Mouse (Mus musculus) forebrain, postnatal 0 days (tissue): ENCODE measurements around the gene Hes5. TPM values are rescaled to one million over a fixed set of nuclear protein-coding genes. Genes with fewer than 3 reads are reported as not detected.

ENCODE experiments used
- ATAC-seq: fragments of 200-750 bp; cut with Nextera tagmentation; 2 replicates; pipeline ENCODE4 v1.8.0; 2017; ENCODE audit warnings: mild to moderate bottlenecking, moderate library complexity
- DNase-seq: peaks from one replicate; pipeline ENCODE4 v3.0.0-alpha.2; 2015
- H3K27ac ChIP-seq: fragments of 300-500 bp; sonication (generic); 2 replicates; pipeline ENCODE4 v1.5.1; 2014; ENCODE audit warnings: low read depth, mild to moderate bottlenecking, antibody characterized with exemption, low read length, moderate library complexity, mixed read lengths
- H3K27me3 ChIP-seq: fragments of 300-500 bp; sonication (generic); 2 replicates; pipeline ENCODE4 v1.6.1; 2014; ENCODE audit warnings: mild to moderate bottlenecking, low read length, mixed read lengths; ENCODE audit not compliant: insufficient read depth
- H3K36me3 ChIP-seq: fragments of 300-500 bp; sonication (generic); 2 replicates; pipeline ENCODE4 v1.6.1; 2014; ENCODE audit warnings: mild to moderate bottlenecking, moderate library complexity; ENCODE audit not compliant: insufficient read depth
- H3K4me1 ChIP-seq: fragments of 300-500 bp; sonication (generic); 2 replicates; pipeline ENCODE4 v1.6.1; 2014; ENCODE audit warnings: antibody characterized with exemption; ENCODE audit not compliant: insufficient read depth
- H3K4me2 ChIP-seq: fragments of 300-500 bp; sonication (generic); 2 replicates; pipeline ENCODE4 v1.6.1; 2014; ENCODE audit warnings: low read depth, mild to moderate bottlenecking, moderate library complexity
- H3K4me3 ChIP-seq: fragments of 300-500 bp; sonication (generic); 2 replicates; pipeline ENCODE4 v1.5.1; 2014; ENCODE audit warnings: low read depth, low read length, mixed read lengths
- H3K9ac ChIP-seq: fragments of 300-500 bp; sonication (generic); 2 replicates; pipeline ENCODE4 v1.6.1; 2014; ENCODE audit warnings: mild to moderate bottlenecking
- H3K9me3 ChIP-seq: fragments of 300-500 bp; sonication (generic); 2 replicates; pipeline ENCODE4 v1.6.1; 2016; ENCODE audit warnings: low read length
- CTCF ChIP-seq: sonication (generic); IDR thresholded peaks from 2 replicates; pipeline ENCODE4 v1.5.1; 2016; ENCODE audit warnings: antibody characterized with exemption, control low read depth, low read depth
- WGBS: fragments of 180-500 bp; shearing (Covaris S2); extraction: QIAGEN DNeasy Blood & Tissue Kit; methylation state at CpG from one replicate; pipeline ENCODE4 v1.1.7; 2014; 5-methylcytosine and 5-hydroxymethylcytosine counted together
- polyA plus RNA-seq: library from polyadenylated mRNA; unstranded; fragments of >200 nt; fragmentation: Nextera tagmentation; extraction: Ambion mirVana; gene quantifications from 2 replicates; pipeline ENCODE4 v1.2.1, GENCODE M21; 2015
- total RNA-seq: library from RNA; depleted of rRNA; stranded (reverse); fragments of >200 nt; gene quantifications from 2 replicates; pipeline ENCODE4 v1.2.3, GENCODE M21; 2014

The Hes5 gene
- total and polyA plus RNA-seq, 2 experiments from 2014 or later, result 100 to 120 TPM

DNA sequence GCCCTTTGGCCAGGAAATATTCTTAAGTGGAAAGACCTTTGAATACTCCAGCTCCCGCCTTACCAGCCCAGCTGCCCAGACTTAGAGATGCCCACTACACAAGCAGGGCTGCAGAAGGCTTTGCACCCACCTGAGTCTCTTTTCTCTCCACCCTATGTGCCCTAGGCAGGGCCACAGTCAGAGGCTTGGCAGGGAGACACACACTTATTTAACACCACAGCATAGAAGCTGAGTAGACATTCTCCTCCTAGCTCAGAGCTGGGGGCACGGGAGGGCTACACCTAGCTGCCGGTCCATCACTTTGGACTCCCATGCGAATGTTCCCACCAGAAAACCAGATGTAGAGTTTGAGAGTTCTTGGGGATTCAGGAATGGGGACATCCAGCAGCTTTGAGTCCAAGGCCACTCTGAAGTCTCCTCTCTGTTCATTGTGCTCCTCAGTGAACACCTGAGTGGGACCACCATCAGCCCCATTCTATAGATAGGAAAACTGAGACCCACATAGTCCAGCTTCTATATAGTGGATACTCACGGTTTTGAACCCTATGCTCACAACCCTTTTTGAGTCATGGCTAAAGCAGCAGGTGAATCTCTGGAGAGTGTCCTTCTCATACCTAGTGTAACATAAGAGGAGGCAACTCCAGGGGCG lies 11.7 kb upstream of the Hes5 start:
- DNase-seq (no peak), ATAC-seq (no peak)
- H3K9ac ChIP-seq, result no peak overlapping the region
- H3K4me1 ChIP-seq, result peaks cover 10% of the 10 kb centered on the region; the same call in 1 of the 2 replicates
- H3K4me2 ChIP-seq, result peak overlapping the region; percentile 39; the same call in 1 of the 2 replicates
- no peaks in the 10 kb centered on the region for H3K9me3 ChIP-seq
- WGBS, result 35% methylated on average over 6 of the region's 6 CpGs
- no peak overlapping the region for H3K27ac ChIP-seq
- H3K27me3 ChIP-seq, result no peaks in the 10 kb centered on the region
- H3K36me3 ChIP-seq, result no peaks in the 10 kb centered on the region
- no peak for TF ChIP-seq CTCF
- no peak overlapping the region for H3K4me3 ChIP-seq

DNA sequence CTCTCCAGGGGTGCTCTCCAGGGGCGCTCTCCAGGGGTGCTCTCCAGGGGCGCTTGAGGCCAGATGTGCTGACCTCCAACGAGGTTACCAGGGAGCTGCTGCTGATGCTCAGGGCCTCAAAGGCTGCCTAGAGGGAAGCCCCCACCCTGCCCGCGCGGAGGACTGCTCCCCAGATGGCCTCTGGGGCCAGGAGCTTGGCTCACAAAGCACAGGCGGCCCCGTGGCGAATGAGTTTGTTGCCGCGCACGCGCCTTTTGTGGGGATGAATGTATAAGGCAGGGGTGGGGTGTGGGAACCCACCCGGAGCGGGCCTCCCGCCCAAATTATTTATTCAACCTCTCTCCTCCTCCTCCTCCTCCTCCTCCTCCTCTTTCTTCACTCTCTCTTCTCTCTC lies 11.1 kb upstream of the Hes5 start:
- TF ChIP-seq CTCF, result no peak
- H3K9ac ChIP-seq, result no peak overlapping the region
- no peak for DNase-seq
- H3K9me3 ChIP-seq, result no peaks in the 10 kb centered on the region
- no peak for ATAC-seq
- H3K4me2 ChIP-seq, result peak overlapping the region; percentile 39
- WGBS, result 4% methylated on average over 16 of the region's 16 CpGs
- H3K27me3 ChIP-seq, result no peaks in the 10 kb centered on the region
- no peak overlapping the region for H3K4me3 ChIP-seq
- H3K4me1 ChIP-seq, result peaks cover 10% of the 10 kb centered on the region; the same call in 1 of the 2 replicates
- H3K36me3 ChIP-seq, result no peaks in the 10 kb centered on the region
- no peak overlapping the region for H3K27ac ChIP-seq

- Histone ChIP-seq H3K27me3 (no peaks in the 10 kb centered on the region), H3K4me1 (peaks cover 7% of the 10 kb centered on the region), H3K36me3 (no peaks in the 10 kb centered on the region), H3K27ac (no peak overlapping the region), H3K9ac (no peak overlapping the region), H3K4me3 (no peak overlapping the region), H3K4me2 (peak overlapping the region; percentile 13), H3K9me3 (no peaks in the 10 kb centered on the region)
- 1% methylated on average over 26 of the region's 26 CpGs for WGBS
- ATAC-seq (peak; percentile 8; the same call in 1 of the 2 replicates), DNase-seq (peak; percentile 50)
- TF ChIP-seq CTCF, result no peak
Observed at GRCm38 (mm10) chr4:154952461-154953241, 8.1 kb upstream of the Hes5 start.

DNA sequence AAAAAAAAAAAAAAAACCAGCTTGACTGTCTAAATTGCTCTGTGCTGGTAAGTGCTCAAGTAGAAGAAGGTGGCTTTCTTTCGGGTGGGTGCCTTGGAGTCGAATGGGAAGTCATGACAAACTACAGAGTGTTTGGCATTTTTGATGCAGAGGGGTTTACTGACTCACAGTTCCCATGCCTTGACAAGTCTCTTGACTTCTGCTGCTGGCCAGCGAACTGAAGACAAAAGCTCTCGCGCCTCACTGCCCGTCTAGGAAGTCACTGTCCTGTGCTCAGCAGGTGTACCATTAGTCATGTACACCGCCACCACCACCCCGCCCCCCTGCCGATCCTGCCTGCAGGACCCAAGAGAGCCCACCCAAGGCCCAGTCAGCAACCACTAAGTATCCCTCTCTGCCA lies 4.1 kb upstream of the Hes5 start:
- peaks cover 22% of the 10 kb centered on the region for H3K4me1 ChIP-seq
- DNase-seq, result no peak
- H3K4me3 ChIP-seq, result no peak overlapping the region
- H3K4me2 ChIP-seq, result no peak overlapping the region
- WGBS, result 58% methylated on average over 9 of the region's 9 CpGs
- no peak for TF ChIP-seq CTCF
- ATAC-seq, result no peak
- no peak overlapping the region for H3K9ac ChIP-seq
- no peak overlapping the region for H3K27ac ChIP-seq
- no peaks in the 10 kb centered on the region for H3K36me3 ChIP-seq
- H3K9me3 ChIP-seq, result no peaks in the 10 kb centered on the region
- no peaks in the 10 kb centered on the region for H3K27me3 ChIP-seq

GRCm38 (mm10) chr4:154957289-154957993 lies 3.3 kb upstream of the Hes5 start:
- TF ChIP-seq CTCF, result no peak
- no peaks in the 10 kb centered on the region for H3K9me3 ChIP-seq
- 33% methylated on average over 13 of the region's 13 CpGs for WGBS
- peak overlapping the region; percentile 31; the same call in 1 of the 2 replicates for H3K9ac ChIP-seq
- ATAC-seq (no peak), DNase-seq (no peak)
- no peaks in the 10 kb centered on the region for H3K36me3 ChIP-seq
- peak overlapping the region; percentile 34; the same call in 1 of the 2 replicates for H3K4me2 ChIP-seq
- H3K4me1 ChIP-seq, result peaks cover 24% of the 10 kb centered on the region
- H3K27me3 ChIP-seq, result no peaks in the 10 kb centered on the region
- H3K27ac ChIP-seq, result no peak overlapping the region
- H3K4me3 ChIP-seq, result no peak overlapping the region

GRCm38 (mm10) chr4:154958171-154958570 lies 2.6 kb upstream of the Hes5 start:
- Histone ChIP-seq H3K4me3 (no peak overlapping the region), H3K9ac (peak overlapping the region; percentile 31; the same call in 1 of the 2 replicates), H3K4me2 (peak overlapping the region; percentile 34), H3K27ac (no peak overlapping the region), H3K36me3 (no peaks in the 10 kb centered on the region), H3K9me3 (no peaks in the 10 kb centered on the region), H3K27me3 (no peaks in the 10 kb centered on the region), H3K4me1 (peaks cover 31% of the 10 kb centered on the region)
- peak; percentile 82 for DNase-seq
- 2% methylated on average over 15 of the region's 15 CpGs for WGBS
- ATAC-seq, result peak; percentile 66
- no peak for TF ChIP-seq CTCF
